Mouse (Mus musculus): ENCODE results near the gene Dmc1. TPM values are rescaled to one million over a fixed set of nuclear protein-coding genes. Genes with fewer than 3 reads are reported as not detected.

The Dmc1 gene
- total and polyA plus RNA-seq, 3 experiments: not detected

- in situ Hi-C loops (cut with MboI; ENCODE audit: low pct_ligation_motif_present, low pct_unique_long_range_greater_than_20kb, low sequenced_read_pairs): no loop called here
- Histone ChIP-seq H3K4me3 (replicated peaks in 1 of 3; ENCODE audit: low read depth in 2 of 3, low read length in 2 of 3, poor library complexity in 1 of 3) (peak overlapping the region in 1 of 3 experiments; percentile 87), H3K4me2 (ENCODE audit: insufficient read depth, low read depth, poor library complexity, severe bottlenecking) (peak overlapping the region; percentile 66), H3K36me3 (replicated peaks in 1 of 2; ENCODE audit: control insufficient read depth in 1 of 2, insufficient read depth in 1 of 2, low read length in 1 of 2) (peaks cover 36 to 53% of the 10 kb centered on the region in 2 experiments), H3K27ac (ENCODE audit: insufficient read depth, low read depth) (no peak overlapping the region), H3K4me1 (ENCODE audit: control insufficient read depth in 1 of 2, insufficient read depth in 2 of 2) (peaks cover 5 to 29% of the 10 kb centered on the region in 2 experiments; a peak in 3 of 4 replicates), H3K9me3 (replicated peaks; ENCODE audit: low read length) (no peaks in the 10 kb centered on the region), H3K27me3 (replicated peaks) (no peaks in the 10 kb centered on the region), H3K9ac (ENCODE audit: insufficient read depth, low read depth) (peak overlapping the region; percentile 97), H3K79me2 (replicated peaks; ENCODE audit: control insufficient read depth, extremely low read depth, insufficient read depth, poor library complexity, severe bottlenecking) (peaks cover 54% of the 10 kb centered on the region)
- no peak for DNase-seq (ENCODE audit: extremely low read depth)
- no peak for TF ChIP-seq IRF4 (IDR thresholded peaks at IDR 0.05; ENCODE audit: low read depth, low read length)
- no peak for TF ChIP-seq BHLHE40 (IDR thresholded peaks at IDR 0.05; ENCODE audit: low read depth, low read length)
- no peak for TF ChIP-seq PAX5 (IDR thresholded peaks at IDR 0.05; ENCODE audit: low read length)
- no peak for TF ChIP-seq ZC3H11A (IDR thresholded peaks at IDR 0.05; ENCODE audit: low read depth, low read length)
- TF ChIP-seq MAFK (IDR thresholded peaks at IDR 0.05; ENCODE audit: insufficient replicate concordance, low read length): no peak
- TF ChIP-seq MYC (IDR thresholded peaks at IDR 0.05; ENCODE audit: low read depth, low read length): no peak
- no peak for TF ChIP-seq CHD1 (IDR thresholded peaks at IDR 0.05; ENCODE audit: low read depth, low read length)
- dilution Hi-C loops (cut with MboI; ENCODE audit: extremely low pct_ligation_motif_present, extremely low pct_unique_long_range_greater_than_20kb, low sequenced_read_pairs): no loop called here
These were observed 60.9 kb downstream of the Dmc1 start for GRCm38 (mm10) chr15:79543968-79544367.

- H3K27me3 ChIP-seq (replicated peaks): no peaks in the 10 kb centered on the region
- H3K4me3 ChIP-seq (replicated peaks in 1 of 3; ENCODE audit: low read depth in 2 of 3, low read length in 2 of 3, poor library complexity in 1 of 3): no peak overlapping the region
- H3K27ac ChIP-seq (ENCODE audit: insufficient read depth, low read depth): no peak overlapping the region
- no peaks in the 10 kb centered on the region for H3K9me3 ChIP-seq (replicated peaks; ENCODE audit: low read length)
- in situ Hi-C loops (cut with MboI; ENCODE audit: low pct_ligation_motif_present, low pct_unique_long_range_greater_than_20kb, low sequenced_read_pairs) (no loop called here), dilution Hi-C loops (cut with MboI; ENCODE audit: extremely low pct_ligation_motif_present, extremely low pct_unique_long_range_greater_than_20kb, low sequenced_read_pairs) (no loop called here)
- no peak overlapping the region for H3K9ac ChIP-seq (ENCODE audit: insufficient read depth, low read depth)
- no peak for DNase-seq (ENCODE audit: extremely low read depth)
- no peak overlapping the region for H3K4me2 ChIP-seq (ENCODE audit: insufficient read depth, low read depth, poor library complexity, severe bottlenecking)
- peaks cover 81 to 99% of the 10 kb centered on the region in 2 experiments for H3K36me3 ChIP-seq (replicated peaks in 1 of 2; ENCODE audit: control insufficient read depth in 1 of 2, insufficient read depth in 1 of 2, low read length in 1 of 2)
- H3K79me2 ChIP-seq (replicated peaks; ENCODE audit: control insufficient read depth, extremely low read depth, insufficient read depth, poor library complexity, severe bottlenecking): 0 out of 2 replicates have a peak, but pooled peaks cover 2% of the 10 kb centered on the region
- TF ChIP-seq CHD2 (IDR thresholded peaks at IDR 0.05; ENCODE audit: low read length): no peak
- TF ChIP-seq RAD21 (IDR thresholded peaks at IDR 0.05; ENCODE audit: low read depth, low read length): no peak
- no peak for TF ChIP-seq USF2 (conservative IDR thresholded peaks at IDR 0.05; ENCODE audit: low read depth, low read length)
- TF ChIP-seq POLR2A (IDR thresholded peaks at IDR 0.05; ENCODE audit: low read depth, low read length): 0 out of 2 replicates have a peak, but pooled peaks have one; percentile 20
- no peak for TF ChIP-seq RCOR1 (conservative IDR thresholded peaks at IDR 0.05; ENCODE audit: low read depth, low read length)
- TF ChIP-seq E2F4 (IDR thresholded peaks at IDR 0.05; ENCODE audit: insufficient replicate concordance, low read depth, low read length): no peak
- TF ChIP-seq USF1 (IDR thresholded peaks at IDR 0.05; ENCODE audit: low read depth, low read length): no peak
- no peaks in the 10 kb centered on the region for H3K4me1 ChIP-seq (ENCODE audit: control insufficient read depth in 1 of 2, insufficient read depth in 2 of 2)
These were observed 71.1 kb downstream of the Dmc1 start for GRCm38 (mm10) chr15:79533796-79534195.

DNA sequence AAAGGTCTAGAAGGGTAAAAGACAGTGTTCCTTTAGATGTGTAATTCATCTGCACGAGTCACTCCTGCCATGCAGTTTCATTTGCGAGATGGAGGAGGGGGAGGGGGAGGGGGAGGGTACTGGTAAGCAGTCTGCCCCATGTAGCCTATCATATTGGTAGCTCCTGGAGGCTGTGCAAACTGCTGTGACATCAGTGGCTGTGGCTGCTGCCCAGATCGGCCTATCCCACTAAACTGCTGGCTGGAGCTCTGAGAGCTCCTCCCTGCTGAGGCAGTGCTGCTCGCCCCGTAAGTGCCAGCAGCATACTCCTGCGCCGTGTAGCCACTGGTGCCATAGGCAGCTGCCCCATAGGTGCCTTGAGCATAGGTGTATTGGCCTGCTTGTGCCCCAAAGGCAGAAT, 75.0 kb downstream of the Dmc1 start:
- Histone ChIP-seq H3K4me1 (ENCODE audit: control insufficient read depth in 1 of 2, insufficient read depth in 2 of 2) (no peaks in the 10 kb centered on the region), H3K27ac (ENCODE audit: insufficient read depth, low read depth) (no peak overlapping the region), H3K4me3 (replicated peaks in 1 of 3; ENCODE audit: low read depth in 2 of 3, low read length in 2 of 3, poor library complexity in 1 of 3) (no peak overlapping the region), H3K9me3 (replicated peaks; ENCODE audit: low read length) (no peaks in the 10 kb centered on the region), H3K27me3 (replicated peaks) (no peaks in the 10 kb centered on the region), H3K4me2 (ENCODE audit: insufficient read depth, low read depth, poor library complexity, severe bottlenecking) (no peak overlapping the region), H3K36me3 (replicated peaks in 1 of 2; ENCODE audit: control insufficient read depth in 1 of 2, insufficient read depth in 1 of 2, low read length in 1 of 2) (peaks cover 64 to 94% of the 10 kb centered on the region in 2 experiments), H3K9ac (ENCODE audit: insufficient read depth, low read depth) (no peak overlapping the region), H3K79me2 (replicated peaks; ENCODE audit: control insufficient read depth, extremely low read depth, insufficient read depth, poor library complexity, severe bottlenecking) (no peaks in the 10 kb centered on the region)
- DNase-seq (ENCODE audit: extremely low read depth): no peak
- dilution Hi-C loops (cut with MboI; ENCODE audit: extremely low pct_ligation_motif_present, extremely low pct_unique_long_range_greater_than_20kb, low sequenced_read_pairs): no loop called here
- TF ChIP-seq POLR2AphosphoS2 (IDR thresholded peaks at IDR 0.05; ENCODE audit: low read depth, low read length) (no peak), USF1 (IDR thresholded peaks at IDR 0.05; ENCODE audit: low read depth, low read length) (no peak), SMC3 (IDR thresholded peaks at IDR 0.05; ENCODE audit: low read depth, low read length) (no peak), PAX5 (IDR thresholded peaks at IDR 0.05; ENCODE audit: low read length) (no peak), MAX (IDR thresholded peaks at IDR 0.05; ENCODE audit: low read length) (no peak), POLR2A (IDR thresholded peaks at IDR 0.05; ENCODE audit: low read depth, low read length) (no peak), RCOR1 (conservative IDR thresholded peaks at IDR 0.05; ENCODE audit: low read depth, low read length) (no peak), USF2 (conservative IDR thresholded peaks at IDR 0.05; ENCODE audit: low read depth, low read length) (no peak), JUN (IDR thresholded peaks at IDR 0.05; ENCODE audit: insufficient read depth, low read depth, low read length) (no peak), CHD2 (IDR thresholded peaks at IDR 0.05; ENCODE audit: low read length) (no peak), MYC (IDR thresholded peaks at IDR 0.05; ENCODE audit: low read depth, low read length) (no peak), KAT2A (IDR thresholded peaks at IDR 0.05; ENCODE audit: insufficient replicate concordance, low read length) (no peak)
- in situ Hi-C loops (cut with MboI; ENCODE audit: low pct_ligation_motif_present, low pct_unique_long_range_greater_than_20kb, low sequenced_read_pairs): no loop called here
